Mouse (Mus musculus): Measurements from ENCODE around the gene Ppp2r5a. TPM values are rescaled to one million over a fixed set of nuclear protein-coding genes. Genes with fewer than 3 reads are reported as not detected.

Ppp2r5a gene
- polyA plus RNA-seq (2011; ENCODE audit: insufficient read depth, insufficient read length, low read depth, missing spikeins): 116 and 127 TPM in 2 replicates

GRCm38 (mm10) chr1:191403074-191403473, at the start of gene Ppp2r5a:
TSS of gene Ppp2r5a (minus strand) at chr1:191403272.
- no peaks in the 10 kb centered on the region for H3K9me3 ChIP-seq (replicated peaks; ENCODE audit: control insufficient read depth, insufficient read depth, low read length, poor library complexity, severe bottlenecking)
- TF ChIP-seq CTCF (IDR thresholded peaks at IDR 0.05; ENCODE audit: low read depth, low read length) (no peak), EP300 (IDR thresholded peaks at IDR 0.05; ENCODE audit: insufficient read depth, low read depth, low read length) (no peak), POLR2A (IDR thresholded peaks at IDR 0.05; ENCODE audit: insufficient read depth, low read length) (no peak)
- no peaks in the 10 kb centered on the region for H3K36me3 ChIP-seq (ENCODE audit: control insufficient read depth, insufficient read depth, low read length, poor library complexity, severe bottlenecking)
- no peak within 1 kb of the TSS for H3K27ac ChIP-seq (ENCODE audit: insufficient read depth, low read length)
- H3K27me3 ChIP-seq (ENCODE audit: control insufficient read depth, insufficient read depth, low read length, poor library complexity, severe bottlenecking): no peaks in the 10 kb centered on the region
- H3K4me3 ChIP-seq (ENCODE audit: low read depth, low read length): no peak within 1 kb of the TSS
- H3K4me1 ChIP-seq (ENCODE audit: control insufficient read depth, insufficient read depth, low read length): no peaks in the 10 kb centered on the region
- no peak within 1 kb of the TSS for H3K9ac ChIP-seq (ENCODE audit: low read depth, poor library complexity, severe bottlenecking)

DNA sequence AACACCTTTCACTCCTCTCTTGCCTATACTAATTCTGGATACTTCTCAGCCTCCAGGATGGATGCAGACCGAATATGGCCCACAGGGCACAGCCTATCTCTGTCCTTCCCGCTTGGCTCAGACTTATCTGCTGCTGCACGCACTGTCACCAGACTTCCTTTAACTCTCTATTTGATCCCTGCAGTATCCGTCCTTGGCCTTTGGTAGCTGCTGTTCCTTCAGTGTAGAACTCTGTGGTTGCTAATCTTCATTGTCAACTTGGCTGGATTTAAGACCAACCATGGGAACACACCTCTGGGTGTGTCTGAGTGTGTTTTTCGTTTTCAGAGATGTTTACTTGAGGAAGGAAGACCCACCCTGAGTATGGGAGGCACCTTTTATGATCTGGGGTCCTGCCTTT, 47.5 kb upstream of the Ppp2r5a start:
- no peak overlapping the region for H3K9ac ChIP-seq (ENCODE audit: low read depth, poor library complexity, severe bottlenecking)
- no peaks in the 10 kb centered on the region for H3K27me3 ChIP-seq (ENCODE audit: control insufficient read depth, insufficient read depth, low read length, poor library complexity, severe bottlenecking)
- no peak overlapping the region for H3K27ac ChIP-seq (ENCODE audit: insufficient read depth, low read length)
- no peak overlapping the region for H3K4me3 ChIP-seq (ENCODE audit: low read depth, low read length)
- H3K9me3 ChIP-seq (replicated peaks; ENCODE audit: control insufficient read depth, insufficient read depth, low read length, poor library complexity, severe bottlenecking): no peaks in the 10 kb centered on the region
- TF ChIP-seq EP300 (IDR thresholded peaks at IDR 0.05; ENCODE audit: insufficient read depth, low read depth, low read length) (no peak), CTCF (IDR thresholded peaks at IDR 0.05; ENCODE audit: low read depth, low read length) (no peak), POLR2A (IDR thresholded peaks at IDR 0.05; ENCODE audit: insufficient read depth, low read length) (no peak)
- H3K4me1 ChIP-seq (ENCODE audit: control insufficient read depth, insufficient read depth, low read length): no peaks in the 10 kb centered on the region
- no peaks in the 10 kb centered on the region for H3K36me3 ChIP-seq (ENCODE audit: control insufficient read depth, insufficient read depth, low read length, poor library complexity, severe bottlenecking)

DNA sequence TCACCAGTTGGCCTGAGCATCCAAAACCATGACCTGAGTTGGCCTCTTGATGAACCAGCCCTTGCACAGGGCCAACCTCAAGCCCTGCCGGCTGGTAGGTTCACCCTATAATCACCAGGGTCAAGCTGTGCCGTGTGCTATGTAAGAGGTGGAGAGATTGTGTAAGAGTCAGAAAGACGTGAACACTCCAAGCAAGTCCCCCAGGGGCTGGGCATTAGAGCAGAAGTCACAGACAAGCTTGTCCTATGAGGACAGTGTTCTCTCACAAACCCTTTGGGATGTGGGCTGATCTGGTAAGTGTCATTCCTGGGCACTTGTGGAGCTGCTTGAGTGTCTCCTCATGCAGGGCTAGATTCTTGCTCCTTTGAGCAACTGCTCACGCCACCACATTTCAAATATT, 46.5 kb upstream of the Ppp2r5a start:
- Histone ChIP-seq H3K9ac (ENCODE audit: low read depth, poor library complexity, severe bottlenecking) (no peak overlapping the region), H3K36me3 (ENCODE audit: control insufficient read depth, insufficient read depth, low read length, poor library complexity, severe bottlenecking) (no peaks in the 10 kb centered on the region), H3K9me3 (replicated peaks; ENCODE audit: control insufficient read depth, insufficient read depth, low read length, poor library complexity, severe bottlenecking) (no peaks in the 10 kb centered on the region), H3K4me1 (ENCODE audit: control insufficient read depth, insufficient read depth, low read length) (no peaks in the 10 kb centered on the region), H3K27me3 (ENCODE audit: control insufficient read depth, insufficient read depth, low read length, poor library complexity, severe bottlenecking) (no peaks in the 10 kb centered on the region), H3K27ac (ENCODE audit: insufficient read depth, low read length) (no peak overlapping the region), H3K4me3 (ENCODE audit: low read depth, low read length) (no peak overlapping the region)
- no peak for TF ChIP-seq CTCF (IDR thresholded peaks at IDR 0.05; ENCODE audit: low read depth, low read length)
- no peak for TF ChIP-seq EP300 (IDR thresholded peaks at IDR 0.05; ENCODE audit: insufficient read depth, low read depth, low read length)
- TF ChIP-seq POLR2A (IDR thresholded peaks at IDR 0.05; ENCODE audit: insufficient read depth, low read length): no peak

DNA sequence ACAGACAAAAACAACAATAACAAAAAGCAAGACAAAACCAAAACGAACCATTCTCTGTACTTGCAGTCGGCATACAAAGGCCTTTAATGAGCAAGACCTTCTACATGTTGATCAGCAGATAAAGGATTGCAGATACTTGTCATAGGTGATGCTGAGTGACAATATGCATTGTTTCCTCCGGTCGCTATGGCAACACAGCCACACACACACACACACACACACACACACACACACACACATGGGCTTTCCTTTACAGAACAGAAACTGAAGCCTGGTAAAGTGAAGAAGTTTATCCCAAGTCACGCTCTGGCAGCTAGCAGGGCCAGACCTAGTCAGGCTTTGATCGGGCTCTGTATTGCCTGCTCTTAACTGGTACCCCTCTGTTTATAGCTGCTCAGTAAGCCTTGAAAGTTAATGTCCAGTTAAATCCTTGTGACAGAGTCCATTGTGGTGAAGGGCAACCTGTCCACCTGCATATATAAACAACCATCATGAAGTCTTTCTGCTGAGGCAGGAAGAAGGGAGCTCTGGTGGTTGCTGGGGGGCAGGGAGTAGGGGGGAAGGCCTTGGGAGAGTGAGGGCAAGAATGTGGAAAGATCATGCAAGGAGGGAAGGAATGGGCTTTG, 44.4 kb upstream of the Ppp2r5a start:
- Histone ChIP-seq H3K4me1 (ENCODE audit: control insufficient read depth, insufficient read depth, low read length) (no peaks in the 10 kb centered on the region), H3K9me3 (replicated peaks; ENCODE audit: control insufficient read depth, insufficient read depth, low read length, poor library complexity, severe bottlenecking) (no peaks in the 10 kb centered on the region), H3K36me3 (ENCODE audit: control insufficient read depth, insufficient read depth, low read length, poor library complexity, severe bottlenecking) (no peaks in the 10 kb centered on the region), H3K27ac (ENCODE audit: insufficient read depth, low read length) (no peak overlapping the region), H3K9ac (ENCODE audit: low read depth, poor library complexity, severe bottlenecking) (no peak overlapping the region), H3K27me3 (ENCODE audit: control insufficient read depth, insufficient read depth, low read length, poor library complexity, severe bottlenecking) (no peaks in the 10 kb centered on the region), H3K4me3 (ENCODE audit: low read depth, low read length) (no peak overlapping the region)
- TF ChIP-seq EP300 (IDR thresholded peaks at IDR 0.05; ENCODE audit: insufficient read depth, low read depth, low read length) (no peak), CTCF (IDR thresholded peaks at IDR 0.05; ENCODE audit: low read depth, low read length) (no peak), POLR2A (IDR thresholded peaks at IDR 0.05; ENCODE audit: insufficient read depth, low read length) (no peak)

GRCm38 (mm10) chr1:191446307-191446706, 43.2 kb upstream of the Ppp2r5a start:
- Histone ChIP-seq H3K4me1 (ENCODE audit: control insufficient read depth, insufficient read depth, low read length) (no peaks in the 10 kb centered on the region), H3K27ac (ENCODE audit: insufficient read depth, low read length) (no peak overlapping the region), H3K9me3 (replicated peaks; ENCODE audit: control insufficient read depth, insufficient read depth, low read length, poor library complexity, severe bottlenecking) (no peaks in the 10 kb centered on the region), H3K9ac (ENCODE audit: low read depth, poor library complexity, severe bottlenecking) (no peak overlapping the region), H3K27me3 (ENCODE audit: control insufficient read depth, insufficient read depth, low read length, poor library complexity, severe bottlenecking) (no peaks in the 10 kb centered on the region), H3K4me3 (ENCODE audit: low read depth, low read length) (no peak overlapping the region), H3K36me3 (ENCODE audit: control insufficient read depth, insufficient read depth, low read length, poor library complexity, severe bottlenecking) (no peaks in the 10 kb centered on the region)
- TF ChIP-seq POLR2A (IDR thresholded peaks at IDR 0.05; ENCODE audit: insufficient read depth, low read length): no peak
- no peak for TF ChIP-seq CTCF (IDR thresholded peaks at IDR 0.05; ENCODE audit: low read depth, low read length)
- no peak for TF ChIP-seq EP300 (IDR thresholded peaks at IDR 0.05; ENCODE audit: insufficient read depth, low read depth, low read length)

GRCm38 (mm10) chr1:191445831-191446258, 42.8 kb upstream of the Ppp2r5a start:
- H3K9me3 ChIP-seq (replicated peaks; ENCODE audit: control insufficient read depth, insufficient read depth, low read length, poor library complexity, severe bottlenecking): no peaks in the 10 kb centered on the region
- no peak for TF ChIP-seq CTCF (IDR thresholded peaks at IDR 0.05; ENCODE audit: low read depth, low read length)
- no peak for TF ChIP-seq POLR2A (IDR thresholded peaks at IDR 0.05; ENCODE audit: insufficient read depth, low read length)
- no peak for TF ChIP-seq EP300 (IDR thresholded peaks at IDR 0.05; ENCODE audit: insufficient read depth, low read depth, low read length)
- no peaks in the 10 kb centered on the region for H3K36me3 ChIP-seq (ENCODE audit: control insufficient read depth, insufficient read depth, low read length, poor library complexity, severe bottlenecking)
- H3K4me1 ChIP-seq (ENCODE audit: control insufficient read depth, insufficient read depth, low read length): no peaks in the 10 kb centered on the region
- H3K27ac ChIP-seq (ENCODE audit: insufficient read depth, low read length): no peak overlapping the region
- H3K27me3 ChIP-seq (ENCODE audit: control insufficient read depth, insufficient read depth, low read length, poor library complexity, severe bottlenecking): no peaks in the 10 kb centered on the region
- no peak overlapping the region for H3K4me3 ChIP-seq (ENCODE audit: low read depth, low read length)
- no peak overlapping the region for H3K9ac ChIP-seq (ENCODE audit: low read depth, poor library complexity, severe bottlenecking)
